Mouse (Mus musculus) brain, adult 2 months (tissue): ENCODE measurements around the gene Rnf212b.
A peak's percentile ranks its signal among the peaks of the same experiment; 100 is the strongest.

Experiments used
- DNase-seq: peaks from one replicate; pipeline ENCODE4 v3.0.0; 2011; ENCODE audit warnings: low read depth, low spot score

Rnf212b gene

DNA sequence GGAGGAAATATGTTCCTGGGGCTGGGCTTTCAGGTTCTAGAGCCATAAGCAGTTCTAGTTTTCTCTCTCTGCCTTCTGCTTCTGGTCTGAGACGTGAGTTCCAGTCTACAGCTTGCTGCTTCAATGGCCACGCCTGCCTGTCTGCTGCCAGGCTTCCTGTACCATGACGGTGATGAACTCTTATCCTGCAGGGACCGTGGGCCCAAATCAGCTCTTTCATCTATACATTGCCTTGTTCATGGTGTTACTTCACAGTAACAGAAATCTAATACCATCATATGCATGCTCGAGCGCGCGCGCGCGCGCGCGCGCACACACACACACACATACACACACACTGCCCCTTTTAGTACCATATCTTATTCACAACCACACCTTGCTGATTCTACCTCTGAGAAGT is 17.2 kb upstream of the Rnf212b start:
- no peak for DNase-seq

DNA sequence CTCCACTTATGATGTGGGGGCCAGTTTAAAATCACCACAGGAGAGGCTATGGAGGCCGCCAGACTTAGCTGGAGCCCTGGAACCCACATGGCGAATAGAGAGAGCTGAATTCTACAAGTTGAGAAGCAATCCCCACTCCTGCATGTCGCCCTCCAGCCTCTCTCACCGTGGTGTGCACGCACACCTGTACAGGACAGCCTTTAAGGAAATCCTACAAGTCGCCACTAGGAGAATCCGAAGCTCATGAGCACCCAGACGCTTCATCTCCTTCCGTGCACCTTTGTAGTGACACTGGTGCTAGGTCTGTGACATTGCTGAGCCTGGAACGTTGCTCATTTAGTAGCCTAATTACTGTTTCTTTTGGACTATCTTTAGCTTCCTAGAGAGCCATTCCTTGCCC is 14.3 kb upstream of the Rnf212b start:
- DNase-seq: no peak

DNA sequence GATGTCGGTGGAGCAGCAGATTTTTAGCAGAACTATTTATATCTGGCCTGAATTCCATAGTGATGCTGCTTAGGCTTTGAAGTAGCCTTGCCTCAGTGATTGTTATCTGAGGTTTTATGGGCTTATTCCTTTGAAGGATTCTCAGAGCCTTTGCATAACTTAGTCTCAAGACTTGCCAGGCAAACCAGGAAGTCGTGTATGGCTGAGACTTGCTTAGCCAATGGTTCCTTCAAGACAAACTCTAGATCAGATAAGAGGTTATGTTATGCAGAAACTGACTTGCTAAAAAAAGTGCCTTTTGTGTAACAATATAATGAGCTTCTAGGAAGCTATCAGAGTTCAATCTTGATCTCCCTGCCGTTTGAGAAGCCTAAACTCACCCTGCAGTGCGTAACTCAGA is 11.5 kb upstream of the Rnf212b start:
- DNase-seq: peak; percentile 17

DNA sequence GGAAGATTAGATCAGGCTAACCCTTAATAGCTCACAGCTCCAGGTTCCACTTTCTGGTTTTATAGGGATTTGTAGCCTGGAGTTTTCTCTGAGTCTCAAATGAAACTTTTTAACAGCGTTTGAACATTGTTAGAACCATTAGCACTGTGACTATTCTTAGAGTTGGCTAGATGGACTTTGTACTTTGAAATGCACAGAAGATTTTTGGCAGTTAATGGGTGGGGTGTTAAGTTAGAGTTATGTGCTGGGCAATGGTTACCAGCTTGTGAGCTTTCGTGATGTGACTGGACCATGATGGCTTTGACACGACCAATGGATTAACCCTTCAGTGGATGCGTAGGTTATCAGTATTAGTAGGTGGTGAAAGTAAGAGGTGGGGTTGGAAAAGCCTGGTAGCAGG is 7.8 kb upstream of the Rnf212b start:
- no peak for DNase-seq

DNA sequence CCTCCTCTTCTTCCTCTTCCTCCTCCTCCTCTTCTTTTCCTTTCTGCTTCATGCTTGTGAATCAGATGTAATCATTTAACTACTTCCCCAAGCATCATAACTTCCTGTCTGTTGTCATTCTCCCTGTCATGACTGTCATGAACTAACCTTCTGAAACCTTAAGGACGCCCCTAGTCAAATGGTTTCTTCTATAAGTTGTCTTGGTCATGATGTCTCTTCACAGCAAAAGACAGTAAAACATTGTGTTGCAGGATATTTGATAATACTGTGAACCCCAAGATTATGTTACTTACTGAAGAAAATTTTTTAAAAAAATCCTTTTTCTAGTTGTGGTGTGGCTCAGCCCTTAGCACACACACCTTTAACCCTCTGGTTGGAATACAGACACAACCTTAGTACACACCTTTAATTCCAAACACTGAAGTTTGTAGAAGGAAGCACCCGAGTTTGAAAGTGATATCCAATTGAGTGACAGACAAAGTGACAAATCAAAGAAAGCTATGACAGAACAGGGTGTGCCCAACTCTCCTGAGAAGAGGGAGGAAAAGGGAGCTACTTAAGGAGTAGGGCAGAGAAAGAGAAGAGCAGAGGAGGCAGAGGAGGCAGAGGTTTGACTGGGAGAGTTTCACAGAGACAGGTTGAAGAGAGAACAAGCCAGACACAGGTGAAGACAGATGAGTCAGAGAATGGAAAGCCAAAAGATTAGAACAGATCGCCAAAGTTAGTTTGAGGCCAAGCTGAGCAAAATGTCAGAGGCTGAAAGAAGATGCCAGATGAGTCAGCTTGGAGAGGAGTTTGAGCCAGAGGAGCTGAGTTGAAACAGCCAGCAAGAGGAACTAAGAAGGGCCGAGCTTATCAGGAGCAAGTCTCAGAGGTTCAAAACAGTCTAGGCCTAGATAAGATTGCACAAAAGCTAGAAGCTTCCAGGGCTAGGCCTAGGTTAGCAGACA is 4.9 kb upstream of the Rnf212b start:
- peak; percentile 58 for DNase-seq

DNA sequence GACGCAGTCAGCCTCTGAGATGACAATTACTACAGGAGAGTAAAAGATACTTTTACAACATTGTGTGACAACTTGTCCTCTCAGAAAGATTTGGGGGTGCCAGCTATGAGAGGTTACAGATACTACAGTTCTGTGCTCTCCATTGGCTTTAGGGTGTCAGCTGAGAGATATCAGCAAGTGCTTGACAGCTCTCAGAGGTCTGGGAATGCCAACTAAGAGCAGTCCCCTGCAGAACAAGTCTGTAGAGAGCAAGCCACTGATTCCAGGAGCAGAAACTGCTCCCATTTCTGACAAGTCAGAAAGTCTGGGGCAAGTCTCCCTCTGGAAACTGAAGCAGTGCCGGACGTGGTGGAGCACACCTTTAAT is 4.3 kb upstream of the Rnf212b start:
- DNase-seq: no peak

DNA sequence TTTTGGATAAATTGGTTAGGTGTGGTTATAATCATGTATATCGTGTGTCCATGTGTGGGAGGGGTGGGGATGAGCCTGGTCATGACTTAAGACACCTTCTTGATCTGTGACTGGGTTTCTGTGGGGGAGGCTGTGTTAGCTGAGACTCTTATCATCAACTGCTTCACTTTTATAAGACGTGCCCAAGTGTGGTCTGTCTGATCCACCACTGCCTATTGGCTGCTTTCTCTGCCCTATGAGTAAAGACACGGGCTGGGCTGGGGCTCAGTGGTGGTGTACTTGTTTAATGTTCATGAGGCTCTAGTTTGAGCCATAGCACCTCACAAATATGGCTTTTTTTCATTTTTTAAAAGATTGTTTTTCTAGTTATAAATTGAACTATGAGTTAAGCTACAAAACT is 1.8 kb downstream of the Rnf212b start:
- DNase-seq: no peak

DNA sequence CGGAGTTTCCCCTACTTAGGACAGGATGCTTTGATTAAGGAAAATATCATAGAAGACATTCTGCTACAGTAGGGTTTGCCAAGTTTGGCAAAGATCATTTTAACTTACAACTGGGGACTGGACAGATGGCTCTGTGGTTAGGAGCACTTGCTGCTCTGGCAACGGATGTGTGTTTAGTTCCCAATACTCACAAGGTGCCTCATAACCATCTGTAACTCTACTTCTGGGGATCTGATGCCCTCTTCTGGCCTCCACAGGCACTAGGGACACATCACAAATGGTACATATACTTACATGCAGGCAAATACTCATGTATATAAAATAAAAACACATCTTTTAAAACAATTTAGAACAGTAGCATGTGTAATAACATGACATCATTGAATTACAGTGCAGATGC is 3.9 kb downstream of the Rnf212b start:
- DNase-seq: peak; percentile 88

DNA sequence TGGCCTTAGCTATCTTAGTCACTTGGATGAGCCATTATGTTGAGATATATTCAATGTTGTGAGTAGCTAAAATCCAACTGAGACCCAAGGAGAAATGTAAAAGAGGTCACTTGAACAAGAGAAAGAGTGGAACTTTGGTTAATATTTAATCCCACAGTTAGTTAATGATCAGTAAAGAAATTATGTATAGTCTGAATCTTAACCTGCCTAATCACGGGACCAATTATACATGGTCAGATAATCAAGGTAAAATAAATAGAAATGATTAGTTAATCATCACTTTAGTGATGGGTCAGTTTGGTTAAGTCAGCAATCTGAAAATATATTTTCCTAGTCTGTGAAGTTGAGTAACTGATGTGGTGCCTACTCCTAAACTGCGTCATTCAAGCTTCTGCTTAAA is 8.4 kb downstream of the Rnf212b start:
- DNase-seq: no peak

DNA sequence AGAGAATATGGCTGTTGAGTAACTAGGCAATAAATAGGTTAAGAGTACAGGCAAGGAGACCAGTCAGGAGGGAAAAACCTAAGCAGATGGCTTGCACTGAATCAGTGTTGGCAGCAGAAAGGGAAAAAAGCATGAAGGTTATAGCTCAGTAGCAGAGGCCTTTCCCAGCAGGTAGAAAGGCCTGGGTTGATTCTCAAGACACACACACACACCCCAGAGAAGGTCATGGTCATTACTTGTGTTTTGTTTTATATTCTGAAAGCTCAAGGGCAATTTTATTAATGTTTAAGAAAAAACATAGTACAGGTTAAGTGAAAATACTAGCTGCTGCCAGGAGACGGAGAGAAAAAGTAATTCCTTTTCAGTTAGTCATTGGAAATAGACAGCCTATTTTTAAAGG is 9.8 kb downstream of the Rnf212b start:
- DNase-seq: peak; percentile 74

DNA sequence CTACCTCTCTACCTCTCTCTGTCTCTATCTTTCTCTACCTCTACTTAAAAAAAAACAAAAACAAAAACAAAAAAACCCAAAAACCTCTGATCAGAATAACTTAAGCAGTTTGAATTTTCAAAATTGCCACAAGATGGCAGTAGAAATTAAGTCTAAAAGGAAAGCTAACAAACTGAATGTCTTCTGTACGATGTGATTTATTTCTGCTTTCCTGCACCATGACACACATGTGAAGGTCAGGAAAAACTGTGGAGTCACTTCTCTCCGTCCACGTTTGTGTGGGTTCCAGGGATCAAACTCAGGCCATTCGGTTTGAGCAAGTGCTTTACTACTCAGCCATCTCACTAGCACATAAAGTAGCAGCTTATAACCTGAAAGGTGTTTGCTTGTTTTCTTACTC is 29.5 kb downstream of the Rnf212b start:
- DNase-seq: peak; percentile 83

DNA sequence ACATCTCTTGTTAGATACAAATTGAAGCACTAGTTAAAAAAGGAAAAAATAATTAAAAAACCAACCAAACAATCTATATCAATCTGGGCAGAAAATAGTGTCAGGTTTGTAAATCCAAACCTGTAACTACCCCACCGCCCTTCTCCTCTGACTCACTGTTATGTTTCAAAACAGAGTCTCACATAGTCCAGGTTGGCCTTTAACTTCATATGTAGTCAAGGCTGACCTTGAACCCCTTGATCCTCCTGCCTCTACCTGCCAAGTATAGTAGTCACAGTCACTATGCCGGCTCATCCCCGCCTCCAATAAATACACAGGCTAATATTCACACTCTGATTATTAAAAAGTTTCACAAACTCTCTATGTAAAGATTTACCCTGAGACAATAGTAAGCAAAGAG is 41.8 kb downstream of the Rnf212b start:
- DNase-seq: no peak

DNA sequence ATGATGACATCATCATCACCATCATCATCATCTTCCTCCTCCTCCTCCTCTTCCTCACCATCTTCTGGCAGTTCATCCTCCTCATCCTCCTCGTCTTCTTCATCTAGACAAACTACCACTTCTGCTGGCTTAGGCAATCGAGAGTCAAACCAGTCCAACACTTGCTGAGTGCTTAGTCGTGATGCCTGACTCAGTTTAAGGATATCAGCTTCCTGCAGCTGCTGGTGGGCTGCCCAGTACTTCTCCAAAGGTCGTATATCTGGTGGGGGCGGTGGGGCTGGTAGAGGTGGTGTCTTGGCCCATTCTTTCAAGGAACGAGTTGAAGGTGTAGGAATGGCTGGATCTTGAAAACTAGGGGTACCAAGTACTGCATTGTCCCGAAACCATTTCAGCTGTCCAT is 42.8 kb downstream of the Rnf212b start:
- no peak for DNase-seq

DNA sequence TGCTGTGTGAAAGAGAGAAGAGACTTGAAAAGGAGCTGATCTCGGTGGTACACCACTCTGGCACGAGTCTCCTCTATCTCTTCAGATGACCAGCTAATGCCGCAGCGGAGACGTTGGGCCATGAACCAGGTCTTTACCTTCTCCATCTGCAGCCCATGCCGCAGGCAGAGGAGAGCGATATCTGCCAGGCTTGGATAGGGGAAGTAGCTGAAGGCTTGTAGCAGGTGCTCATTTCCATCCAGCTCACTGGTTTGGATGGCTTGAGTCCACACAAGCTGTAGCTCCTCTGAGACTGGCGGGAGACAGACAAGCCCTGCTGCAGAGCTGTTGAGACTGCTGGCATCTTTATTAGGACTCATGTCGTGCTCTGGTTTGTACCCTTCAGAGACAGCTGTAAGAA is 44.0 kb downstream of the Rnf212b start:
- peak; percentile 92 for DNase-seq

DNA sequence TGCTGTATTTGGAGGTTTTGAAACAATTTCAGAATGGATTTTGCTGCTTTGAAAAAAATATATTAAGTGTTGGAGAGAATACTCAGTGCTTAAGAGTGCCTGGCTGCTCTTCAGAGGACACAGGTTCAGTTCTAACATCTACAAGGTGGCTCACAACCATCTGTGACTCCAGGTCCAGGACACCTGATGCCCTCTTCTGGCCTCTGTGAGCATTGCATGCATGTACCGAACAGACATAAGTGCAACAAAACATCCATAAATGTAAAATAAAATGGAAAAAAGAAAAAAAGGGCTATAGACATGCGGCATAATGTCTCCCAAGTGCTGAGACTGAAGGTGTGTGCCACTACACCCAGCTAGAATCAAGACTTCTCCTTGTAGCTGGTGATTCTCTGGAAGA is 46.6 kb downstream of the Rnf212b start:
- peak; percentile 87 for DNase-seq

DNA sequence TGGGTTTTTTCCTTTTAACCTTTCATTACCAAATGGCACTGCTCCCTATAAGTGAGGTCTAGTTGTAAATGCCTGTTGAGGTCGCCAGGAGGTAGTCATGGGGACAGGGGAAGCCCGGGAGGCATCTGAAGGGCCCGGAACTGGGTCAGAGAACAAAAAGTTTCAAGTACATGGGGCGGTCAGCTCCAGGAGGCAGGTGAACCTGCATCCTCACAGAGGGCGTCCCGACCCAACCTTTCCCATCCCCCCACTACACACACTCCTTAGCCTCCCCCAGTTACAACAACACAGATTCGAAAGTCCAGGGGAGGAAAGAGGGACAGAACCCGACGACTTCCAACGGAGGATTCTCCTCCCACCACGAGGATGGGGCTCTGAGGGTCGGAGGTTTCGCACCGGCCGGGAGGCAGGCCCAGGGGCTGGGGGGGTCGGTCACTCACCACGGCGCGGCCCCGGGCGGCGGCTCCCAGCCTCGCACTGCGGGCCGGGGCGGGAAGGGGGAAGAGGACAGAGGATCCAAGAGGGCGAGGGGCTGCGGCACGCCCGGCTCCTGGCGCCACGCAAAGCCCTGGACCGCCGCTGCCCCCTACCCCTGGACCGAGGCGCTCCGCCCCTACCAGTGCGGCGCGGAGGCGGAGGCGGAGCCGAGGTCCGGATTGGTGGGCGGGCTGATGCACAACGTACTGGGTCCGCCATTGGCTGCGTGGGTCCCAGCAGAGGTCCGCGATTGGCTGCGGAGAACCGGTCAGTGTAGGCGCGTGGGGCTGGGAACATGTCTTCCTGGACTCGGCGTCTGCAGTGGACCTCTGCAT is 49.8 kb downstream of the Rnf212b start:
- peak; percentile 97 for DNase-seq

DNA sequence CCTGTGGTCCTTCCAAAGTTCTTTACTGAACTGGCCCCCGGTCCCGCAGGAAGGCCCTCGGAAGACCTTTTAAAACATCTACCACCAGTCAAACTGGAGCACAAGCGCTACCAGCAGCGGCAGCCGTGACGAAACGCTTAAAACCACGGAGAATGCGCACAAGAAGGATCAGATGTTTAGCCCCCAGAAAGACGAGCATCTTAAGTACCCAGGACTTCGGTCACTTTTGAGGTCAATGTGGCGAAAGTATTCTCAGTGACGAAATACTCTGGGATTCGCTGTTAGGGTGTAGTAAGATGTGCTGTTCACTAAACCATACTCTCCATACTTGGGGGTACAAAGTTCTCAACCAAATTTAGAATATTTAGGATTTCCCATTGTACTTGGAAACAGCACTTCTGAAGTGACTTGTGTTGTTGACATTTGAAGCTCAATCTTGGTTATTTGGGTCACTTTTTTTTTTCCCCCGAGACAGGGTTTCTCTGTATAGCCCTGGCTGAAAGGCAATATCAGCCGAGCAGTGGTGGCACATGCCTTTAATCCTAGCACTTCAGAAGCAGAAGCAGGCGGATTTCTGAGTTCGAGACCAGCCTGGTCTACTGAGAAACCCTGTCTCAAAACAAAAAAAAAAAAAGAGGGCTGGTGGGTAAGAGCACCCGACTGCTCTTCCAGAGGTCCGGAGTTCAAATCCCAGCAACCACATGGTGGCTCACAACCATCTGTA is 50.5 kb downstream of the Rnf212b start:
- DNase-seq: no peak

DNA sequence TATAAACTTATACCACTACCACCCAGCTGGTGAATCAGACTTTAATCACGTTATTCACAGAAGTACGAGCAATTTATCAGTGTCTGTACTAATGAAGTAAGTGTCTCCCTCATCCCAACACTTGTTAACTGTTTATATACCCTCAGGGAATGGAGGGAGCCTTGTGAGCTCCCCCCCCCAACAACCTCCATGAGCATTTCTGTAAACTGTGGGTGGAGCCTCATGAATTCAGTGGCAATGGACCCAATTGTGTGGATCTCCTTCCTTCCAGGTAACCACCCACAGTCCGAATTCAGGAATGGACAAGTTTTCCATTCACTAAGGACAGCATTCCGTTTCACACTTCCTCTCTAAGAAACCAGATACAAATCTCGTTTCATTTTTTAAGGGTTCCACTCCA is 51.7 kb downstream of the Rnf212b start:
- DNase-seq: no peak

DNA sequence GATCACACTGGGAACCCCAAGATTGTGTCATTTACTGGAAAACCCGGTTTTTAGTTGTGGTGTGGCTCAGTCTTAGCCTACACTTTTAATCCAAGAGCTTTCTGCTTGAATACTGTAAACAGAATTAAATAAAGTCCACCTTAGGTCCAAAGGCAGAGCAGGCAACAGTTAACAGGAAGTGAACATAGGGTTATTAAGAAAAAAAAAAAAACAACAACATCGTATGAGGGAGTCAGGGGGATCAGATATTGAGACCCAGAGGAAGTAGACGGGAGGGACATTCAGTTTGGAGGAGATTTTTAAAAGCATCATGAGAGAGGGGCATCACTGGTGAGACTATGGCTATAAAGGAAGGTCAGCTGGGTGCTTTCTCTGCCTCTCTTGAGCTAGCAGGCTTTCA is 52.3 kb downstream of the Rnf212b start:
- no peak for DNase-seq

DNA sequence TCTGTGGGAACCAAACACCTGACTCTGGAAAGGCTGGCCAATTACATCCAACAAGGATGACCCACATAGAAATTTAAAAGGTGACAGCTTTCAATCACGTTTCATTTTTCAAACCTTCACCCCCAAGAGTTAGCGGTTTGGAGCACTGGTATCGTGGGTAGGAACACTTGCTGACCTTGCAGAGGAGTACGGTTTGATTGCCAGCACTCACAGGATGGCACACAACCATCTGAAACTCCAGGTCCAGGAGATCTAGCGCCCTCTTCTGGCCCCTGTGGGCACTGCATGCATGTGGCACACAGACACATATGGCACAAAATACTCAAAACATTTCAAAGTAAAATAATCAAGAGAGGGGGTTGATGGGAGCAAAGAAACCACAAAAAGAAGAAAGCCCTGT is 53.0 kb downstream of the Rnf212b start:
- DNase-seq: no peak

DNA sequence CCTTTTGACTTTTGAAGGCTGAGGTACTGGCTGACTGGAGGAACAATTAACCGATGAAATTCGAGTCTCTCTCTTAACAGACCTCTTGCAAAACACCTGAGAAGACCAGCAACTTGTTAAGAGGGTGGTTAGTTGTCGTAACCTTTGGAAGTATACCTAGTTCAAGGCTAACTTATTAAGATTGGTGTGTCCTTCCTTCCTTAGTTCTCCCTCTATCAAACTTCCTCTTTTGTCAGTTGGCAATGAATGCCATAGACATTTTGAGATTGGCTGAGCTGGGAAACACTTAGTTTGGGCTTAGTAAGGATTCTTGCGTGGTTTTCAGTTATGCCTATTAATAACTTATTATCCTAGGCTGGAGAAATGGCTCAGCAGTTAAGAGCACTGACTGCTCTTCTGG is 54.1 kb downstream of the Rnf212b start:
- no peak for DNase-seq

DNA sequence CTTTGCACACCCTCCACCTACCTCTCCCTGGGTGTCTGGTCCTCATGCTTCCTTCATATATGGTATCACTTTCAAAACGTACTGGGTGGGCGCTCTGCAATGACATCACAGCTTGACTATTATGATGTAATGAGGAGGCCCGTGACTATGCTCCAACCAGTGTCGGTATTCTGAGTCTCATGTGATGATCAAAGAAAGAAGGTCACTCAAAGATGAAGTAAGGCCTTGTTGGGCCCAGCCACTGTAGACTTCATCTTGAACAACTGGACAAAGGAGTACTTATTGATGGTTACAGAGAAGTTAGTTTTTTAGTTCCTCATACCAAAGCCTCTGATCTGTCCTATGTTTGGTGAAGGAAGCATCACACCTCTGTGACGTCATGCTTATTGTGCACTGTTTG is 56.9 kb downstream of the Rnf212b start, which contains the start of gene Homez:
Gene Homez (minus strand): TSS at position 101 of the 400 bp plus-strand sequence.
- DNase-seq: no peak
